Mouse (Mus musculus) heart, postnatal 0 days (tissue): Measurements from ENCODE around the gene Dpep2nb.

ENCODE experiments used
- CTCF ChIP-seq: IDR thresholded peaks from 2 replicates; pipeline ENCODE4 v1.5.1; 2016; ENCODE audit warnings: antibody characterized with exemption, control low read depth, low read depth
- EP300 ChIP-seq: IDR thresholded peaks from 2 replicates; pipeline ENCODE4 v1.6.1; 2016; ENCODE audit warnings: antibody characterized with exemption, low read depth

- no peak for TF ChIP-seq CTCF
- TF ChIP-seq EP300: no peak
Measured at GRCm38 (mm10) chr8:106043055-106043454, 37.3 kb upstream of the Dpep2nb start.
